Mouse (Mus musculus) stomach, embryonic 14.5 days (tissue): ENCODE measurements around the gene Tmc8. TPM values are rescaled to one million over a fixed set of nuclear protein-coding genes. Genes with fewer than 3 reads are reported as not detected.

Experiments
- ATAC-seq: fragments of 200-750 bp; cut with Nextera tagmentation; 2 replicates; pipeline ENCODE4 v1.8.0; 2017; ENCODE audit warnings: low read depth, moderate TSS enrichment; ENCODE audit not compliant: insufficient number of reproducible peaks, insufficient read depth, low FRiP score
- H3K27ac ChIP-seq: fragments of 300-500 bp; sonication (generic); 2 replicates; pipeline ENCODE4 v1.5.1; 2014; ENCODE audit warnings: mild to moderate bottlenecking, low read length, moderate library complexity, mixed read lengths
- H3K27me3 ChIP-seq: fragments of 300-500 bp; sonication (generic); 2 replicates; pipeline ENCODE4 v1.6.1; 2014; ENCODE audit warnings: low read length, control low read depth, mixed read lengths; ENCODE audit not compliant: control insufficient read depth, insufficient read depth
- H3K36me3 ChIP-seq: fragments of 300-500 bp; sonication (generic); 2 replicates; pipeline ENCODE4 v1.6.1; 2014; ENCODE audit warnings: mild to moderate bottlenecking, control low read depth, low read length, moderate library complexity, mixed read lengths; ENCODE audit not compliant: control insufficient read depth, insufficient read depth
- H3K4me1 ChIP-seq: fragments of 300-500 bp; sonication (generic); 2 replicates; pipeline ENCODE4 v1.6.1; 2014; ENCODE audit warnings: low read length, control low read depth, mixed read lengths; ENCODE audit not compliant: control insufficient read depth, insufficient read depth
- H3K4me2 ChIP-seq: fragments of 300-500 bp; sonication (generic); replicated peaks from 2 replicates; pipeline ENCODE4 v1.6.1; 2014; ENCODE audit warnings: low read depth, low read length, control low read depth
- H3K4me3 ChIP-seq: fragments of 300-500 bp; sonication (generic); 2 replicates; pipeline ENCODE4 v1.5.1; 2014; ENCODE audit warnings: low read depth, low read length, control low read depth
- H3K9ac ChIP-seq: fragments of 300-500 bp; sonication (generic); replicated peaks from 2 replicates; pipeline ENCODE4 v1.6.1; 2014; ENCODE audit warnings: low read depth, mild to moderate bottlenecking, control low read depth, low read length, moderate library complexity, mixed read lengths
- H3K9me3 ChIP-seq: fragments of 300-500 bp; sonication (generic); 2 replicates; pipeline ENCODE4 v1.6.1; 2016; ENCODE audit warnings: low read depth, low read length, control low read depth; ENCODE audit not compliant: control insufficient read depth
- WGBS: fragments of 180-500 bp; shearing (Covaris S2); extraction: QIAGEN DNeasy Blood & Tissue Kit; methylation state at CpG from one replicate; pipeline ENCODE4 v1.1.7; 2014; 5-methylcytosine and 5-hydroxymethylcytosine counted together
- polyA plus RNA-seq: library from polyadenylated mRNA; unstranded; fragments of >200 nt; fragmentation: Nextera tagmentation; extraction: Ambion mirVana; gene quantifications from 2 replicates; pipeline ENCODE4 v1.2.1, GENCODE M21; 2014

Gene Tmc8
- polyA plus RNA-seq, 1 experiment from 2014 or later, result 1.7 TPM

GRCm38 (mm10) chr11:117820173-117820572 lies 38.3 kb downstream of the Tmc8 start:
- no peak for ATAC-seq
- Histone ChIP-seq H3K4me2 (no peak overlapping the region), H3K4me3 (no peak overlapping the region), H3K27me3 (no peaks in the 10 kb centered on the region), H3K4me1 (peaks cover 23% of the 10 kb centered on the region), H3K9me3 (no peaks in the 10 kb centered on the region), H3K9ac (no peak overlapping the region), H3K27ac (no peak overlapping the region), H3K36me3 (peaks cover 49% of the 10 kb centered on the region)
- 89% methylated on average over 7 of the region's 7 CpGs for WGBS

GRCm38 (mm10) chr11:117821868-117822267 lies 40.0 kb downstream of the Tmc8 start:
- no peak overlapping the region for H3K27ac ChIP-seq
- H3K4me3 ChIP-seq, result no peak overlapping the region
- no peak for ATAC-seq
- no peaks in the 10 kb centered on the region for H3K9me3 ChIP-seq
- no peaks in the 10 kb centered on the region for H3K27me3 ChIP-seq
- peaks cover 32% of the 10 kb centered on the region for H3K4me1 ChIP-seq
- H3K4me2 ChIP-seq, result no peak overlapping the region
- 88% methylated on average over 9 of the region's 9 CpGs for WGBS
- H3K36me3 ChIP-seq, result peaks cover 37% of the 10 kb centered on the region
- H3K9ac ChIP-seq, result no peak overlapping the region

GRCm38 (mm10) chr11:117822728-117823241 lies 40.9 kb downstream of the Tmc8 start:
- WGBS, result 57% methylated on average over 7 of the region's 7 CpGs
- Histone ChIP-seq H3K4me3 (no peak overlapping the region), H3K9me3 (no peaks in the 10 kb centered on the region), H3K4me2 (no peak overlapping the region), H3K4me1 (peaks cover 42% of the 10 kb centered on the region), H3K36me3 (peaks cover 34% of the 10 kb centered on the region; the same call in 1 of the 2 replicates), H3K27me3 (no peaks in the 10 kb centered on the region), H3K9ac (no peak overlapping the region), H3K27ac (peak overlapping the region; percentile 39; the same call in 1 of the 2 replicates)
- ATAC-seq, result no peak

GRCm38 (mm10) chr11:117823411-117823810 lies 41.5 kb downstream of the Tmc8 start:
- Histone ChIP-seq H3K36me3 (peaks cover 30% of the 10 kb centered on the region; the same call in 1 of the 2 replicates), H3K4me2 (peak overlapping the region; percentile 85; the same call in 1 of the 2 replicates), H3K4me1 (peaks cover 46% of the 10 kb centered on the region), H3K27ac (peak overlapping the region; percentile 39; the same call in 1 of the 2 replicates), H3K27me3 (no peaks in the 10 kb centered on the region), H3K9ac (no peak overlapping the region), H3K4me3 (no peak overlapping the region), H3K9me3 (no peaks in the 10 kb centered on the region)
- WGBS, result 86% methylated on average over 6 of the region's 6 CpGs
- ATAC-seq, result no peak

- ATAC-seq, result peak; percentile 55; the same call in 1 of the 2 replicates
- no peaks in the 10 kb centered on the region for H3K9me3 ChIP-seq
- peak overlapping the region; percentile 85 for H3K4me2 ChIP-seq
- peak overlapping the region; percentile 95; the same call in 1 of the 2 replicates for H3K27ac ChIP-seq
- peaks cover 55% of the 10 kb centered on the region for H3K4me1 ChIP-seq
- peaks cover 22% of the 10 kb centered on the region; the same call in 1 of the 2 replicates for H3K36me3 ChIP-seq
- no peaks in the 10 kb centered on the region for H3K27me3 ChIP-seq
- 18% methylated on average over 23 of the region's 23 CpGs for WGBS
- peak overlapping the region; percentile 74; the same call in 1 of the 2 replicates for H3K9ac ChIP-seq
- H3K4me3 ChIP-seq, result peak overlapping the region; percentile 64
Observed at GRCm38 (mm10) chr11:117824060-117824969, 42.4 kb downstream of the Tmc8 start.

- Histone ChIP-seq H3K4me3 (peak within 1 kb of the TSS; percentile 64), H3K9me3 (no peaks in the 10 kb centered on the region), H3K4me1 (peaks cover 58% of the 10 kb centered on the region), H3K27me3 (no peaks in the 10 kb centered on the region), H3K9ac (peak within 1 kb of the TSS; percentile 74), H3K27ac (peak within 1 kb of the TSS; percentile 95), H3K36me3 (peaks cover 11% of the 10 kb centered on the region; the same call in 1 of the 2 replicates), H3K4me2 (peak within 1 kb of the TSS; percentile 85)
- ATAC-seq, result peak; percentile 53
- WGBS, result 1% methylated on average over 34 of the region's 34 CpGs
Observed at GRCm38 (mm10) chr11:117825333-117826101, 43.6 kb downstream of the Tmc8 start, which contains the start of the genes Afmid and Tk1. Gene Afmid (plus strand): TSS chr11:117825924. Gene Tk1 (minus strand): TSS chr11:117826092.

- no peaks in the 10 kb centered on the region for H3K27me3 ChIP-seq
- peaks cover 9% of the 10 kb centered on the region; the same call in 1 of the 2 replicates for H3K36me3 ChIP-seq
- H3K9me3 ChIP-seq, result no peaks in the 10 kb centered on the region
- ATAC-seq, result no peak
- H3K4me1 ChIP-seq, result peaks cover 58% of the 10 kb centered on the region
- 3% methylated on average over 5 of the region's 5 CpGs for WGBS
- H3K4me3 ChIP-seq, result peak overlapping the region; percentile 64
- peak overlapping the region; percentile 74 for H3K9ac ChIP-seq
- peak overlapping the region; percentile 85 for H3K4me2 ChIP-seq
- peak overlapping the region; percentile 95 for H3K27ac ChIP-seq
Observed at GRCm38 (mm10) chr11:117826164-117826563, 44.3 kb downstream of the Tmc8 start.

GRCm38 (mm10) chr11:117826916-117827315 lies 45.0 kb downstream of the Tmc8 start:
- Histone ChIP-seq H3K9ac (no peak overlapping the region), H3K4me1 (peaks cover 58% of the 10 kb centered on the region), H3K4me3 (no peak overlapping the region), H3K9me3 (no peaks in the 10 kb centered on the region), H3K27me3 (no peaks in the 10 kb centered on the region), H3K36me3 (peaks cover 5% of the 10 kb centered on the region; the same call in 1 of the 2 replicates), H3K27ac (0 out of 2 replicates have a peak overlapping the region, but pooled peaks have one; percentile 16), H3K4me2 (peak overlapping the region; percentile 85; the same call in 1 of the 2 replicates)
- no peak for ATAC-seq
- 47% methylated on average over 8 of the region's 8 CpGs for WGBS
